Mouse (Mus musculus) erythroblast, embryonic 14.5 days (primary cell): Measurements from ENCODE around the gene Cfap61.

Experiments
- GATA1 ChIP-seq: IDR thresholded peaks from 2 replicates; pipeline ENCODE4 v1.6.1; 2012; ENCODE audit warnings: low read length, inconsistent platforms, mixed read lengths
- TAL1 ChIP-seq: IDR thresholded peaks from 3 replicates; pipeline ENCODE4 v1.6.1; 2012; ENCODE audit warnings: low read length, inconsistent platforms, mixed read lengths

- TF ChIP-seq TAL1 (no peak), GATA1 (no peak)
Measured at GRCm38 (mm10) chr2:146224141-146224540, 289.6 kb downstream of the Cfap61 start.
